Mouse (Mus musculus) thymus, adult 2 months (tissue): ENCODE data around the gene Gga1.

Experiments used
- CTCF ChIP-seq: fragments of 200-500 bp; IDR thresholded peaks from 2 replicates; pipeline ENCODE4 v1.5.1; 2012; ENCODE audit warnings: mild to moderate bottlenecking, control low read depth, low read length, moderate library complexity, borderline replicate concordance; ENCODE audit not compliant: control insufficient read depth, poor library complexity, insufficient read depth; ENCODE audit errors: extremely low read depth
- POLR2A ChIP-seq: fragments of 200-500 bp; IDR thresholded peaks from 2 replicates; pipeline ENCODE4 v1.6.1; 2012; ENCODE audit warnings: mild to moderate bottlenecking, low read length, control low read depth, moderate library complexity; ENCODE audit not compliant: control insufficient read depth, poor library complexity, insufficient read depth; ENCODE audit errors: extremely low read depth

DNA sequence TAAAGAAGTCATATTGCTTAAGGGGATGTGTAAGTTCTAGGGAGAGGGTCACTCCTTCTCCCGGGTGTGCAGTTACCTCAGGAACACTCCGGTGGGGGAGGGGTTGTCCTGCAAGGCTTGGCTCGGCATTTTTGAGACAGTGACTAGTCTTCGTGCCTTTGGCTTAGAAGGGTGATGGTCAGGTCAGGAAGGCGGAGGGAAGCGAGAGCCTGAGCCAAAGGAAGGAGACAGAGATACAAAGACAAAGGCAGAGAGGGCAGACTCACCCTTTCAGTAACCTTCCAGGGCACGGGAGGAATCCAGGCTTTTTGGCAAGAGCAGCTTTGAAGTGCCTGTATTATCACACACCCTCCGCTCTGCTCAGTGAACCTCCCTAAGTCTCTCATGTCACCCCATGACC, 48.1 kb downstream of the Gga1 start:
- TF ChIP-seq CTCF (no peak), POLR2A (no peak)
